Comparison of ENCODE assay signal across 25 mouse cellular contexts in the genomic region with DNA sequence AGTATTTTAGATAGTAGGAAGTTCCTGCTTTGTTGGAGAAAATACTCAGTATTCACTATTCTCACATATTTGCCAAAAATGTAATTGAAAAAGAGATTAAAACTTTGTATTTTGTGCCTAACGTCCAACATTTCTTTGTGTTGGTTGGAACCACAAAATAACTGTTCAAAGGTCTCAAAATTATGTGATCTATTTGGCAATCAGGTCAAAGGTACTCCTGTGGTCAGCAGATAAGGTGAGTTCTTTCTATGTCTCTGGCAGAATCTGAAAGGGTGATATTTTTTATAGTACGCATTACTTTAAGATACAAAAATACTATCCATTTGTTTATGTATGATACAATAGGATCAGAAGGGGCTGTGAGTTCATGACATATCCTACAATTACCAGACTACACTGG. TPM values are rescaled to one million over a fixed set of nuclear protein-coding genes. Genes with fewer than 3 reads are reported as not detected.
"Had no signal": no experiment of that assay in that cellular context is flagged by ENCODE, and none has a peak within 500 bp of the region (broad histone marks: within the 10 kb centered on the region; RNA-seq: fewer than 3 reads in every experiment).

No protein-coding gene starts in this region.

- H3K27ac ChIP-seq: neural tube, embryonic 13.5 days; neural tube, embryonic 15.5 days; stomach, embryonic 15.5 days; stomach, postnatal 0 days had no signal

- H3K36me3 ChIP-seq: neural tube, embryonic 13.5 days; neural tube, embryonic 15.5 days; stomach, embryonic 15.5 days had no signal

- H3K27me3 ChIP-seq: neural tube, embryonic 13.5 days; neural tube, embryonic 15.5 days; stomach, embryonic 15.5 days had no signal

- H3K4me1 ChIP-seq: neural tube, embryonic 13.5 days; neural tube, embryonic 15.5 days; stomach, embryonic 15.5 days had no signal

- H3K9ac ChIP-seq: neural tube, embryonic 13.5 days; neural tube, embryonic 15.5 days; stomach, embryonic 15.5 days had no signal

- H3K4me3 ChIP-seq: neural tube, embryonic 13.5 days; neural tube, embryonic 15.5 days; stomach, embryonic 15.5 days had no signal

- DNase-seq: retina, postnatal 1 day; right cerebral cortex, adult 18-20 months; right cerebral cortex, postnatal 14 days; right cerebral cortex, postnatal 25 days; right cerebral cortex, postnatal 4 days; spleen, adult 18-20 months; thymus, adult 18-20 months; thymus, adult 2 months; thymus, postnatal 14 days; thymus, postnatal 25 days; thymus, postnatal 36 days; thymus, postnatal 4 days had no signal

RNA-seq across cellular contexts. Expression of a gene that starts 28.2 kb away (rescaled TPM):
- total RNA-seq: neutrophil, adult 5-6 weeks had no signal
- polyA plus RNA-seq: neural tube, embryonic 13.5 days; neural tube, embryonic 14.5 days; neural tube, embryonic 15.5 days; small intestine, adult 2 months; spleen, adult 2 months; stomach, embryonic 14.5 days; stomach, embryonic 15.5 days; stomach, embryonic 16.5 days; stomach, postnatal 0 days; testis, adult 2 months; thymus, adult 2 months; thymus, postnatal 0 days; urinary bladder, adult 2 months had no signal
